Comparison of ENCODE assay signal across 9 mouse cellular contexts in the genomic region with DNA sequence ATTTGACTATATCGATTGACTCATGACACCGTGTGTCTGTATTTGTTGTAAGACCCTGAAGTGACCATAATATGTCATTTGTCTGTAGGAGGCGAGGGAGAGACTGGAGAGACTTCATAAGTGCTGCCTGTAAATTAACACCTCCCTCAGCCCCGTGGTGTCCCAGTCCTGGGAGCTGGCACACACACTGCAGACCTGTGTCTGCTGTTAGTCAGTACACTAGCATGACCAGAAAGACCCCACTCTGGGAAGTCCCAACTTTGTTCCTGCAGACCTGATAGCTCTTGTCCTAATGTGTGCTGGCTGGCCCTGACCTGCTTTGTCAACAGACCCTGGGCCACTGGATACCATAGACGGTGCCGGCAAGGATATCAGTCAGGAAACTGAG. TPM values are rescaled to one million over a fixed set of nuclear protein-coding genes. Genes with fewer than 3 reads are reported as not detected.
DNase-seq lines count a peak whose midpoint lies in the region; ATAC-seq and TF ChIP-seq lines count a peak whose summit lies in the region.
"Had no signal": no experiment of that assay in that cellular context is flagged by ENCODE, and none has a peak within 500 bp of the region (broad histone marks: within the 10 kb centered on the region; RNA-seq: fewer than 3 reads in every experiment).

No protein-coding gene starts in this region.

- DNase-seq in heart, embryonic 10.5 days (ENCODE audit: low spot score) = peak; percentile 77
- DNase-seq in heart, postnatal 25 days (ENCODE audit: low spot score) = no peak
- no peak for DNase-seq in midbrain, embryonic 14.5 days
- DNase-seq in left cerebral cortex, postnatal 14 days (ENCODE audit: low spot score in 2 of 2) = no peak
- DNase-seq in frontal cortex, postnatal 36 days (ENCODE audit: low spot score in 2 of 2) = no peak
- DNase-seq: gastrocnemius, postnatal 10 days had no signal

- peaks cover 67% of the 10 kb centered on the region for H3K4me1 ChIP-seq in heart, embryonic 10.5 days
- H3K4me1 ChIP-seq in bone marrow macrophage, adult 2 months (ENCODE audit: control insufficient read depth, insufficient read depth, low read length) = peaks cover 27% of the 10 kb centered on the region
- peaks cover 63% of the 10 kb centered on the region for H3K4me1 ChIP-seq in hindbrain, embryonic 13.5 days (replicated peaks)
- H3K4me1 ChIP-seq in midbrain, embryonic 14.5 days (ENCODE audit: control insufficient read depth, insufficient read depth, low read length) = peaks cover 37% of the 10 kb centered on the region

- H3K27ac ChIP-seq in heart, embryonic 10.5 days = peak overlapping the region; percentile 96
- no peak overlapping the region for H3K27ac ChIP-seq in bone marrow macrophage, adult 2 months (ENCODE audit: insufficient read depth, low read depth, low read length)
- no peak overlapping the region for H3K27ac ChIP-seq in hindbrain, embryonic 13.5 days
- H3K27ac ChIP-seq in midbrain, embryonic 14.5 days (replicated peaks; ENCODE audit: low read depth, low read length) = no peak overlapping the region

- H3K4me3 ChIP-seq in heart, embryonic 10.5 days = peak overlapping the region; percentile 88
- H3K4me3 ChIP-seq in bone marrow macrophage, adult 2 months (ENCODE audit: insufficient read depth, low read length) = peak overlapping the region; percentile 72
- H3K4me3 ChIP-seq in hindbrain, embryonic 13.5 days = peak overlapping the region; percentile 83
- no peak overlapping the region for H3K4me3 ChIP-seq in midbrain, embryonic 14.5 days (replicated peaks; ENCODE audit: low read depth, low read length)

- H3K36me3 ChIP-seq in heart, embryonic 10.5 days = peaks cover 4% of the 10 kb centered on the region; the same call in 1 of the 2 replicates
- H3K36me3 ChIP-seq in hindbrain, embryonic 13.5 days = 0 out of 2 replicates have a peak, but pooled peaks cover 4% of the 10 kb centered on the region
- H3K36me3 ChIP-seq in midbrain, embryonic 14.5 days (ENCODE audit: control insufficient read depth, insufficient read depth, low read length) = no peaks in the 10 kb centered on the region

- WGBS in heart, embryonic 10.5 days = 46% methylated on average over 6 of the region's 6 CpGs
- WGBS in hindbrain, embryonic 13.5 days = 76% methylated on average over 6 of the region's 6 CpGs
- WGBS in midbrain, embryonic 14.5 days = 81% methylated on average over 6 of the region's 6 CpGs

- intact Hi-C loops in heart, postnatal 25 days (cut with DNase I) = no loop called here
- intact Hi-C loops in left cerebral cortex, postnatal 14 days (cut with DNase I) = no loop called here

- peak overlapping the region; percentile 54 for H3K9ac ChIP-seq in hindbrain, embryonic 13.5 days
- H3K9ac ChIP-seq in midbrain, embryonic 14.5 days (replicated peaks; ENCODE audit: low read length) = peak overlapping the region; percentile 21; the same call in 1 of the 2 replicates

- no peaks in the 10 kb centered on the region for H3K9me3 ChIP-seq in heart, embryonic 10.5 days
- no peaks in the 10 kb centered on the region for H3K9me3 ChIP-seq in hindbrain, embryonic 13.5 days
- no peaks in the 10 kb centered on the region for H3K9me3 ChIP-seq in midbrain, embryonic 14.5 days (ENCODE audit: control insufficient read depth, low read length)

- H3K4me2 ChIP-seq in hindbrain, embryonic 13.5 days = peak overlapping the region; percentile 88
- peak overlapping the region; percentile 65 for H3K4me2 ChIP-seq in midbrain, embryonic 14.5 days (ENCODE audit: low read length)

- TF ChIP-seq CTCF in bone marrow macrophage, adult 2 months (IDR thresholded peaks at IDR 0.05; ENCODE audit: low read depth, low read length) = no peak

- H3K27me3 ChIP-seq in heart, embryonic 10.5 days (ENCODE audit: insufficient read depth, poor library complexity, severe bottlenecking) = no peaks in the 10 kb centered on the region
- no peaks in the 10 kb centered on the region for H3K27me3 ChIP-seq in hindbrain, embryonic 13.5 days
- no peaks in the 10 kb centered on the region for H3K27me3 ChIP-seq in midbrain, embryonic 14.5 days (ENCODE audit: control insufficient read depth, insufficient read depth, low read length)

- ATAC-seq in hindbrain, embryonic 13.5 days (ENCODE audit: low FRiP score) = no peak
- no peak for ATAC-seq in midbrain, embryonic 14.5 days (ENCODE audit: low FRiP score, low TSS enrichment)
- no peak for ATAC-seq in activated CD4-positive, CD25-positive, alpha-beta regulatory T cell, adult 4 months

- TF ChIP-seq POLR2A in bone marrow macrophage, adult 2 months (IDR thresholded peaks at IDR 0.05; ENCODE audit: borderline replicate concordance, low read depth, low read length) = no peak

RNA-seq across cellular contexts. Expression of a gene that starts 2.8 kb away (rescaled TPM):
- polyA plus RNA-seq in heart, embryonic 10.5 days (2016; fragmentation: Nextera tagmentation; extraction: Ambion mirVana) = 7.6 and 8.2 TPM in 2 replicates
- total RNA-seq in heart, postnatal 25 days (2021) = 10 to 100 TPM; 16.3 to 20.0 TPM
- 27.7 and 31.6 TPM in 2 replicates for polyA plus RNA-seq in bone marrow macrophage, adult 2 months (2012; ENCODE audit: insufficient read depth, insufficient read length, missing spikeins)
- 6.7 and 7.5 TPM in 2 replicates for polyA plus RNA-seq in hindbrain, embryonic 13.5 days (2015; fragmentation: Nextera tagmentation; extraction: Ambion mirVana)
- polyA plus RNA-seq in midbrain, embryonic 14.5 days (2014; fragmentation: Nextera tagmentation; extraction: Ambion mirVana) = 8.2 and 8.3 TPM in 2 replicates
- polyA plus RNA-seq in activated CD4-positive, CD25-positive, alpha-beta regulatory T cell, adult 4 months (2017; shearing (Covaris generic)) = 10 to 100 TPM; 10.4 to 11.3 TPM
- total RNA-seq in left cerebral cortex, postnatal 14 days (2021) = 10 to 100 TPM; 41.5 to 46.7 TPM

RNA-seq across cellular contexts. Expression of a gene that starts 19.0 kb away (rescaled TPM):
- polyA plus RNA-seq in heart, embryonic 10.5 days (2016; fragmentation: Nextera tagmentation; extraction: Ambion mirVana) = 13.4 and 14.2 TPM in 2 replicates
- total RNA-seq in heart, postnatal 25 days (2021) = 10 to 100 TPM; 81.2 to 82.7 TPM
- polyA plus RNA-seq in bone marrow macrophage, adult 2 months (2012; ENCODE audit: insufficient read depth, insufficient read length, missing spikeins) = 30.5 TPM in 2 replicates
- 18.4 and 21.3 TPM in 2 replicates for polyA plus RNA-seq in hindbrain, embryonic 13.5 days (2015; fragmentation: Nextera tagmentation; extraction: Ambion mirVana)
- 21.3 and 24.9 TPM in 2 replicates for polyA plus RNA-seq in midbrain, embryonic 14.5 days (2014; fragmentation: Nextera tagmentation; extraction: Ambion mirVana)
- polyA plus RNA-seq in activated CD4-positive, CD25-positive, alpha-beta regulatory T cell, adult 4 months (2017; shearing (Covaris generic)) = 1 to 10 TPM; 5.5 to 8.9 TPM
- 10 to 100 TPM; 56.6 to 60.8 TPM for total RNA-seq in left cerebral cortex, postnatal 14 days (2021)
